In genomic region chr12:82408486-82408885, GRCm38 (mm10) we compare ENCODE assay signal across 8 mouse cellular contexts.
DNase-seq lines count a peak whose midpoint lies in the region; ATAC-seq lines count a peak whose summit lies in the region.

No protein-coding gene starts in this region.

- peak; percentile 42 for DNase-seq in layer of hippocampus, adult 9-11 months
- DNase-seq in layer of hippocampus, adult 11-12 months (ENCODE audit: low spot score) = no peak
- peak; percentile 95 for DNase-seq in brain, adult 2 months (ENCODE audit: low read depth, low spot score)
- DNase-seq in gastrocnemius, adult 18-20 months (ENCODE audit: low spot score) = peak; percentile 85
- DNase-seq in kidney, postnatal 25 days = peak; percentile 90 to 93
- no peak for DNase-seq in urinary bladder, adult 2 months (ENCODE audit: low spot score)

- no peak overlapping the region for H3K4me3 ChIP-seq in midbrain, embryonic 15.5 days

- no peaks in the 10 kb centered on the region for H3K27me3 ChIP-seq in midbrain, embryonic 15.5 days (replicated peaks)

- H3K36me3 ChIP-seq in midbrain, embryonic 15.5 days (replicated peaks) = no peaks in the 10 kb centered on the region

- H3K4me1 ChIP-seq in midbrain, embryonic 15.5 days = no peaks in the 10 kb centered on the region; the same call in 1 of the 2 replicates

- WGBS in midbrain, embryonic 15.5 days = 73% methylated on average over 6 of the region's 6 CpGs

- no peak overlapping the region for H3K9ac ChIP-seq in midbrain, embryonic 15.5 days

- H3K27ac ChIP-seq in midbrain, embryonic 15.5 days = no peak overlapping the region

- ATAC-seq in frontal cortex, adult (ENCODE audit: low TSS enrichment) = no peak
- no peak for ATAC-seq in midbrain, embryonic 15.5 days (replicated peaks)

- no peak overlapping the region for H3K4me2 ChIP-seq in midbrain, embryonic 15.5 days

- H3K9me3 ChIP-seq in midbrain, embryonic 15.5 days = no peaks in the 10 kb centered on the region

Comparison
In these comparisons a context has a peak if more than half of its experiments do, and no peak if none do; other contexts are left out.
1. DNase-seq: peak in layer of hippocampus, adult 9-11 months (single experiment), brain, adult 2 months (single experiment), gastrocnemius, adult 18-20 months (single experiment) and kidney, postnatal 25 days (2 of 2); none in layer of hippocampus, adult 11-12 months (single experiment) and urinary bladder, adult 2 months (single experiment).